Mouse (Mus musculus) intestine, embryonic 15.5 days (tissue): ENCODE results near the gene Scn3b. TPM values are rescaled to one million over a fixed set of nuclear protein-coding genes. Genes with fewer than 3 reads are reported as not detected.

Experiments
- ATAC-seq: fragments of 200-750 bp; cut with Nextera tagmentation; 2 replicates; pipeline ENCODE4 v1.8.0; 2017; ENCODE audit warnings: moderate TSS enrichment, moderate library complexity
- H3K27ac ChIP-seq: fragments of 300-500 bp; sonication (generic); 2 replicates; pipeline ENCODE4 v1.5.1; 2015; ENCODE audit warnings: mild to moderate bottlenecking, inconsistent platforms
- H3K27me3 ChIP-seq: fragments of 300-500 bp; sonication (generic); replicated peaks from 2 replicates; pipeline ENCODE4 v1.6.1; 2015; ENCODE audit warnings: inconsistent platforms
- H3K36me3 ChIP-seq: fragments of 300-500 bp; sonication (generic); 2 replicates; pipeline ENCODE4 v1.6.1; 2015; ENCODE audit warnings: inconsistent platforms
- H3K4me1 ChIP-seq: fragments of 300-500 bp; sonication (generic); replicated peaks from 2 replicates; pipeline ENCODE4 v1.6.1; 2015; ENCODE audit warnings: inconsistent platforms
- H3K4me2 ChIP-seq: fragments of 300-500 bp; sonication (generic); replicated peaks from 2 replicates; pipeline ENCODE4 v1.6.1; 2015; ENCODE audit warnings: mild to moderate bottlenecking, inconsistent platforms
- H3K4me3 ChIP-seq: fragments of 300-500 bp; sonication (generic); replicated peaks from 2 replicates; pipeline ENCODE4 v1.5.1; 2015; ENCODE audit warnings: inconsistent platforms
- H3K9ac ChIP-seq: fragments of 300-500 bp; sonication (generic); 2 replicates; pipeline ENCODE4 v1.6.1; 2015; ENCODE audit warnings: inconsistent platforms
- H3K9me3 ChIP-seq: fragments of 300-500 bp; sonication (generic); 2 replicates; pipeline ENCODE4 v1.6.1; 2016; ENCODE audit warnings: inconsistent platforms
- WGBS: fragments of 180-500 bp; shearing (Covaris S2); methylation state at CpG from one replicate; pipeline ENCODE4 v1.1.7; 2015; 5-methylcytosine and 5-hydroxymethylcytosine counted together
- polyA plus RNA-seq: library from polyadenylated mRNA; unstranded; fragments of >200 nt; fragmentation: Nextera tagmentation; extraction: Ambion mirVana; gene quantifications from 2 replicates; pipeline ENCODE4 v1.2.1, GENCODE M21; 2015

Gene Scn3b
- polyA plus RNA-seq: 4.5 and 6.2 TPM in 2 replicates

DNA sequence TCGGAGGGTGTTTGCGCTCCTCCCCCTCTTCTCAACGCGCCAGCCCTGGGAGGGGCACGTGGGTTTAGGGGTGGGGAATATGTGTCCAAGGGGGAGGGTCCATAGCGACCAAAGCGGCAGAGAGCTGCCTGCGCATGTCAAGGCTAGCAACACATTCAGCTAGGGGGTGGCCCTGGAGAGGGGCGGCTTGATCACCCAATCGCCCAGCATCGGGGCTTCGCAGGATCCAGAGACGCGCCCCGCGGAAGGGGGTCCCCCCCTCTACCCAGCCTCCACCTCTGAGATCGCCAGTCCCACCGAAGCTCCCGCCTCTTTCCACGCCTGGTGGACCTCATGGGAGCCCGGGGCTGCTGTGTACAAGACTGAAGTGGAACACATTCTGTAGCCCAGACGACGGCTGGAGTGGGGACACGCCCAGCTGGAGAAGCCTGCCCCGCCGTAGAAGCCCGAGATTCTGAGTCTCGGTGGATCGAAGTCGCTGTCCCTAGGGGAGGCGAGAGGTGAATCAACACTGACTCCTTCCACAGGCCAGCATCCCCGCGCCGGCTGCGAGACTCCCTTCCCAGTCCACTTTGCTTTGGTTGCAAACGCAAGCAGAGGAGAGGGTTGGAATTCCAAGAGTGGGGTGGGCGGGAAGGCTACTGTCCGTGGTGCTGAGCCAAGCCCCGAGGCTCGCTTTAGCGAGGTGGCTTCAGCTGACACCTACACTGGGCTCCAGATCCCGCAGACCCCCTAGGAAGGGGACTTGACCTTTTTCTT is at the start of gene Scn3b:
Scn3b (plus strand) TSS at position 115 of the 759 bp plus-strand sequence.
- peak within 1 kb of the TSS; percentile 70 for H3K4me2 ChIP-seq
- peaks cover 10% of the 10 kb centered on the region for H3K27me3 ChIP-seq
- H3K9ac ChIP-seq: no peak within 1 kb of the TSS
- peak within 1 kb of the TSS; percentile 30 for H3K4me3 ChIP-seq
- H3K4me1 ChIP-seq: peaks cover 7% of the 10 kb centered on the region
- ATAC-seq: peak; percentile 85
- H3K9me3 ChIP-seq: no peaks in the 10 kb centered on the region
- no peak within 1 kb of the TSS for H3K27ac ChIP-seq
- WGBS: under 1% methylated on average over 40 of the region's 42 CpGs
- no peaks in the 10 kb centered on the region for H3K36me3 ChIP-seq

DNA sequence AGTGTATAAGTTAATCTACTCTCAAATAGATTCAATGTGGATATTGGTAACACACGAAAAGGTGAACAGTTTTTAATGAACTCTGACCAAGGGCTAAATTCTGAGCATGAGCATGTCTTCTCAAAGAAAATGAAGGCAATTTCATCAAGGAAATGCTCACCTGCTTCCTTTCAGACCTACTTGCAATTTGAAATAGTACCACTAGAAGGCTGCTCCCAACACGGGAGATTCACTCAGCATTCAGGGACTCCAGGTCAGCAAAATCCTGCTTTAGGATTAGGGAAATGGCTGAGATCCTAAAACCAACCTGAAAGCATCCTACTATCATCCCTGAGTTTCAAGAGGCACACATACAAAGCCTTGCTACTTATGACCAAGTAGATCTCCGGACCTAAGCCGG is 44.7 kb upstream of the Scn3b start:
- no peak overlapping the region for H3K27ac ChIP-seq

DNA sequence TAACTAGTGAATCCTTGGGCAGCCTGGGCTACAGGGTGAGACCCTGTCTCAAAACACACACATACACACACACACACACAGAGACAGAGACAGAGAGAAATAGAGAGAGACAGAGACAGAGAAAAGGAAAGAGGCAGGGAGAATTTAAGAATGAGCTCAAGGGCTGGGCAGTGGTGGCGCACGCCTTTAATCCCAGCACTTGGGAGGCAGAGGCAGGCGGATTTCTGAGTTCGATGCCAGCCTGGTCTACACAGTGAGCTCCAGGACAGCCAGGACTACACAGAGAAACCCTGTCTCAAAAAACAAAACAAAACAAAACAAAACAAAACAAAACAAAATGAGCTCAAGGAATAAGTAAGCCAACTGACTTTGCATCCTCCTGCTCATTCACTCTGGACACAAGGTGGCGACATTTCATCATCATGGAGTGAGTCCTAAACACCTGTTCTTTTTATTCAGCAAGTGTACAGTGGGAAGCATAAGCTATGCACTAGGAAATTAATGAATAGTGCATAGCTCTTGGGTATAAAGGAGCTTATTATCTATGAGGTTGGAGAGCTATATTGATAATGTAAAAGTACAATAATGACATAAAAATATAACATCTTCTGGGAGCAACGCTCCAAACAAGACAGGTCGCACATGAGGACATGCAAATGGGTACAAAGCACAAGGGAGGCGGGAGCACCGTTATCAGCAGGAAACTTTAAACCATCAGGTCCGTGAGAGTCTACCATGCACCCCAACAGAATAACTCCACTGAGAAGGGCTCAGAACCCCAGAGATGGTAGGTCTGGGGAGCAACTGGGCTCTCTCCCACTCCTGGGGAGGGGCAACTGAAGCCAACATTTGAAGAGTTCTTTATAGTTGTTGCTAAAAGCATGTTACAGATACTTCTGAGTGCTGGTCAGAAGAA is 40.9 kb upstream of the Scn3b start:
- WGBS: 73% methylated on average over 10 of the region's 10 CpGs
- no peak overlapping the region for H3K9ac ChIP-seq
- H3K27ac ChIP-seq: no peak overlapping the region
- ATAC-seq: peak; percentile 82
- H3K9me3 ChIP-seq: no peaks in the 10 kb centered on the region
- H3K27me3 ChIP-seq: no peaks in the 10 kb centered on the region
- no peaks in the 10 kb centered on the region for H3K36me3 ChIP-seq
- H3K4me2 ChIP-seq: no peak overlapping the region
- H3K4me3 ChIP-seq: no peak overlapping the region
- no peaks in the 10 kb centered on the region for H3K4me1 ChIP-seq

More for the DNA sequence above, 44.7 kb upstream of the Scn3b start:
- Histone ChIP-seq H3K27me3 (no peaks in the 10 kb centered on the region), H3K4me3 (no peak overlapping the region), H3K4me1 (no peaks in the 10 kb centered on the region), H3K36me3 (no peaks in the 10 kb centered on the region), H3K9me3 (no peaks in the 10 kb centered on the region), H3K4me2 (no peak overlapping the region), H3K9ac (no peak overlapping the region)
- no peak for ATAC-seq
- WGBS: 67% methylated on average over 4 of the region's 4 CpGs

- Histone ChIP-seq H3K9me3 (no peaks in the 10 kb centered on the region), H3K27me3 (no peaks in the 10 kb centered on the region)
- WGBS: 67% methylated on average over 6 of the region's 6 CpGs
These were observed 40.1 kb upstream of the Scn3b start for GRCm38 (mm10) chr9:40228804-40229331.

GRCm38 (mm10) chr9:40229479-40229878 is 39.5 kb upstream of the Scn3b start:
- H3K27ac ChIP-seq: no peak overlapping the region
- ATAC-seq: no peak
- H3K9me3 ChIP-seq: no peaks in the 10 kb centered on the region
- no peaks in the 10 kb centered on the region for H3K27me3 ChIP-seq
- 68% methylated on average over 5 of the region's 5 CpGs for WGBS
- no peaks in the 10 kb centered on the region for H3K36me3 ChIP-seq
- no peak overlapping the region for H3K4me2 ChIP-seq
- no peaks in the 10 kb centered on the region for H3K4me1 ChIP-seq
- H3K4me3 ChIP-seq: no peak overlapping the region
- H3K9ac ChIP-seq: no peak overlapping the region

More at GRCm38 (mm10) chr9:40228804-40229331, 40.1 kb upstream of the Scn3b start:
- Histone ChIP-seq H3K27ac (no peak overlapping the region), H3K9ac (no peak overlapping the region), H3K36me3 (no peaks in the 10 kb centered on the region), H3K4me2 (no peak overlapping the region), H3K4me1 (no peaks in the 10 kb centered on the region), H3K4me3 (no peak overlapping the region)
- ATAC-seq: no peak

- no peaks in the 10 kb centered on the region for H3K9me3 ChIP-seq
- no peak overlapping the region for H3K4me2 ChIP-seq
- ATAC-seq: no peak
- no peaks in the 10 kb centered on the region for H3K27me3 ChIP-seq
- no peak overlapping the region for H3K4me3 ChIP-seq
- no peaks in the 10 kb centered on the region for H3K36me3 ChIP-seq
- H3K27ac ChIP-seq: no peak overlapping the region
- 84% methylated on average over 3 of the region's 3 CpGs for WGBS
- no peak overlapping the region for H3K9ac ChIP-seq
- H3K4me1 ChIP-seq: no peaks in the 10 kb centered on the region
These were observed 38.0 kb upstream of the Scn3b start for GRCm38 (mm10) chr9:40231019-40231418.

DNA sequence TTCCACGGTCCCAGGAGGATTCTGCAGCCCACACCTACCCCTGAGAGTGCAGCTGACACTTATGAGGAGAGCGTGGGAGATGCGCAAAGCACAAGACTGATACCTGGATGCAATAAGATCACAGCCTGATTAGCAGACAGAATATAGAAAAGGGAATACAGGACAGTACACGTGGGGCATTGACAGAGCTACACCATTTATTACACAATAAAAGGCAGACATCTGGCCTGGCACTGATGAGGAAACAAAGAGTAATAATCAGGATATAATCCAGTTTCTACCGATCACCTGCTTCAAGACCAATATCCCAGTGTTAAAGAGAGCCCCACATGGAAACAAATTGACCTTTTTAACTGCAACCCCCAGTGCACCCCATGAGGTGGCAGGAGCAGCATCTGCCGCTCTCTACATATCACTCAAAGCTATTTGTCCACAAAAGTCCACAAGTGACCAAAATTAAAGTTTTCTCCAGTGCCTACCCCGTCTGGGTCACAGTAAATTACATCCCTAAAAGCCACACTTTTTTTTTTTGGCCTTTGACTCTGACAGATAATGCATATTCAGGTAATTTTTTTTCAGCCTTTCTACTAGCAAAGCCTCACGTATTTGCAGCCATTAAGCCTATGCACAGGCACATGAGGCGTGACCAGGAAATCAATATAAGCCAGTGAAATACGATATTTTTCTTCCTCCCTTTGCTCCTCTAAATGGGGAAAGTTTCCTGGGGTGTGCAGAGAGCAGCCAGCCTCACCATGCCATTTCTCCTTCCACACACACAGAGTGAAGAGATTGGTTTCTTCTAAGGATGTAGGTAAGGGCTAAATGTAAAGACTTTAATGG is 34.6 kb upstream of the Scn3b start:
- 56% methylated on average over 10 of the region's 10 CpGs for WGBS

DNA sequence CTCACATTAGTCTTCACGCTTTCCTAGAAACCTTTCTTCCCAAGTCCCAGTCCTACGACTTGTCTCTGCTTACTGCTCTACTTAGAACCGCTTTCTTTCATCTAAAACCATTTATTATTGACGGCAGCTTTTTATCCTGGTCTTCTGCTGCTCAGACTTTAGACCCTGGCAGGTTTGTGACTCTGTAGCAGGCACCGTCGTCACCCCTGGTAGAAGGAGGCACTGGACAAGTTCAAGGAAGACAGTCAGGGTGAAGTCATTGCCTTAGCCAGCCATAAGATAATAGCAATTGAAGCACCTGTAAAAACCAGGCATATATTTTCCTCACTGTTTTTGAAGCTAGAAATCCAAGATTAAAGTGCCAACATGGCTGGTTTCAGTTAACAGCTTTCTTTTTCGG is 33.8 kb upstream of the Scn3b start:
- no peak overlapping the region for H3K9ac ChIP-seq
- whole genome bisulfite sequencing: 81% methylated on average over 7 of the region's 7 CpGs
- H3K4me1 ChIP-seq: no peaks in the 10 kb centered on the region
- H3K27me3 ChIP-seq: no peaks in the 10 kb centered on the region; the same call in 1 of the 2 replicates
- no peaks in the 10 kb centered on the region for H3K36me3 ChIP-seq
- no peak overlapping the region for H3K27ac ChIP-seq
- no peak overlapping the region for H3K4me2 ChIP-seq
- no peak overlapping the region for H3K4me3 ChIP-seq
- peak; percentile 59; the same call in 1 of the 2 replicates for ATAC-seq
- no peaks in the 10 kb centered on the region for H3K9me3 ChIP-seq

More for the DNA sequence above, 34.6 kb upstream of the Scn3b start:
- no peak overlapping the region for H3K9ac ChIP-seq
- no peak overlapping the region for H3K4me2 ChIP-seq
- no peaks in the 10 kb centered on the region for H3K27me3 ChIP-seq
- peak; percentile 56; the same call in 1 of the 2 replicates for ATAC-seq
- no peaks in the 10 kb centered on the region for H3K9me3 ChIP-seq
- H3K27ac ChIP-seq: no peak overlapping the region
- H3K36me3 ChIP-seq: no peaks in the 10 kb centered on the region
- H3K4me3 ChIP-seq: no peak overlapping the region
- no peaks in the 10 kb centered on the region for H3K4me1 ChIP-seq

DNA sequence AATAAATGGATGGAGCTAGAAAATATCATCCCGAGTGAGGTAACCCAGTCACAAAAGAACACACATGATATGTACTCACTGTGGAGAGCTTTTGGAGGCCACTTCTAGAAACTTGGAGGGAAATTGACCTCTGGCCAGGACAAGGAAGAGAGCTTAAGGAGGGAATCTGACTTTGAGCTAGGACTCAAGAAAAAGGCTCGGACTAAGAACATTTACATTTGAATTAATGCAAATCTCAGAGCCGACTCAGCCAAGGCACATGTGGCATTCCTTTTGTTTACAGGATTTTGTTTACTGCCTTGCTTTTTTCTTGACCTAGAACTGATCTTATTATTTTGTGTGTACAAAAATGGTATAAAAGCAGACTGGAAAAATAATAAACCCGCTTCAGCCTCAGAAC is 29.3 kb upstream of the Scn3b start:
- Histone ChIP-seq H3K27me3 (no peaks in the 10 kb centered on the region; the same call in 1 of the 2 replicates), H3K36me3 (no peaks in the 10 kb centered on the region), H3K4me1 (peaks cover 5% of the 10 kb centered on the region), H3K4me3 (no peak overlapping the region), H3K9ac (no peak overlapping the region), H3K9me3 (no peaks in the 10 kb centered on the region), H3K27ac (no peak overlapping the region), H3K4me2 (no peak overlapping the region)
- ATAC-seq: no peak
- 46% methylated on average over 4 of the region's 4 CpGs for WGBS

DNA sequence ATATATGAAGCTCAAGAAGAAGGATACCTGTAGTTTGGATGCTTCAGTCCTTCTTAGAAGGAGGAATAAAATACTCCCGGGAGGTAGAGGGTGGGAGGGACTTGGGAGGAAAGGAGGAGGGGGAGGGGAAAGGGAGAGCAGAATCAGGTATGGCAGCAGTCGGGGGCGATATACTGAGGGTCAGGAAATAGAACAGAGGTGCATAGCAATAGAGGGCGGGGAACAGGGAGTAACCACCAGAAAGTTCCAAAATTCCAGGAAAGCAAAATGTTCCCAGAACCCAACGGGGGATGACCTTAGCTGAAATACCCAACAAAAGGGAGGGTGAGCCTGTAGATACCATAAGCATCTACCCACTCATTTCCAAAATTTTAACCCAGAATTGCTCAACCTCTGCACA is 28.7 kb upstream of the Scn3b start:
- 23% methylated on average over 5 of the region's 5 CpGs for WGBS
- H3K9ac ChIP-seq: no peak overlapping the region
- no peaks in the 10 kb centered on the region for H3K9me3 ChIP-seq
- H3K27ac ChIP-seq: no peak overlapping the region
- no peak for ATAC-seq
- peaks cover 5% of the 10 kb centered on the region for H3K4me1 ChIP-seq
- no peaks in the 10 kb centered on the region for H3K36me3 ChIP-seq
- no peak overlapping the region for H3K4me2 ChIP-seq
- no peak overlapping the region for H3K4me3 ChIP-seq
- H3K27me3 ChIP-seq: no peaks in the 10 kb centered on the region; the same call in 1 of the 2 replicates

GRCm38 (mm10) chr9:40241223-40241801 is 27.7 kb upstream of the Scn3b start:
- Histone ChIP-seq H3K4me3 (peak overlapping the region; percentile 31), H3K9ac (no peak overlapping the region), H3K4me2 (peak overlapping the region; percentile 60), H3K27me3 (no peaks in the 10 kb centered on the region; the same call in 1 of the 2 replicates), H3K9me3 (no peaks in the 10 kb centered on the region), H3K36me3 (no peaks in the 10 kb centered on the region), H3K4me1 (peaks cover 9% of the 10 kb centered on the region), H3K27ac (no peak overlapping the region)
- 2% methylated on average over 15 of the region's 15 CpGs for WGBS
- peak; percentile 85 for ATAC-seq
